Mouse (Mus musculus): ENCODE measurements at regions not wholly inside any gene's neighbourhood (a gene's known extent, or its start where the extent isn't known, plus 50 kb on each side); places are given as distances from the start of the nearest gene placed in this dataset.
A peak's percentile ranks its signal among the peaks of the same experiment; 100 is the strongest.

- no peak for DNase-seq
Measured at GRCm38 (mm10) chr6:98872334-98872733, 529.8 kb upstream of the Gm765 start.

- no peak for DNase-seq
Measured at GRCm38 (mm10) chr6:98869772-98870171, 527.2 kb upstream of the Gm765 start.

- DNase-seq = no peak
Measured at GRCm38 (mm10) chr6:98864306-98864705, 521.8 kb upstream of the Gm765 start.

GRCm38 (mm10) chr6:98855958-98856357 is 513.4 kb upstream of the Gm765 start:
- no peak for DNase-seq

- no peak for DNase-seq
Measured at GRCm38 (mm10) chr6:98850906-98851305, 508.4 kb upstream of the Gm765 start.

GRCm38 (mm10) chr6:98848835-98849234 is 506.3 kb upstream of the Gm765 start:
- DNase-seq = no peak

- no peak for DNase-seq
Measured at GRCm38 (mm10) chr6:98846001-98846695, 503.6 kb upstream of the Gm765 start.

- DNase-seq = peak in 1 of 2 experiments; percentile 2
Measured at GRCm38 (mm10) chr6:98843598-98843997, 501.0 kb upstream of the Gm765 start.

- DNase-seq = no peak
Measured at GRCm38 (mm10) chr6:98842924-98843323, 500.4 kb upstream of the Gm765 start.

GRCm38 (mm10) chr6:98833922-98834321 is 491.4 kb upstream of the Gm765 start:
- DNase-seq = no peak

GRCm38 (mm10) chr6:98830191-98830590 is 487.6 kb upstream of the Gm765 start:
- DNase-seq = no peak

GRCm38 (mm10) chr6:98808046-98808445 is 465.5 kb upstream of the Gm765 start:
- no peak for DNase-seq

GRCm38 (mm10) chr6:98803384-98803949 is 460.9 kb upstream of the Gm765 start:
- DNase-seq = no peak

GRCm38 (mm10) chr6:98801061-98801460 is 458.5 kb upstream of the Gm765 start:
- no peak for DNase-seq

- no peak for DNase-seq
Measured at GRCm38 (mm10) chr6:98800040-98800439, 457.5 kb upstream of the Gm765 start.

GRCm38 (mm10) chr6:98797778-98798177 is 455.2 kb upstream of the Gm765 start:
- DNase-seq = no peak

- DNase-seq = no peak
Measured at GRCm38 (mm10) chr6:98797373-98797772, 454.8 kb upstream of the Gm765 start.

GRCm38 (mm10) chr6:98796666-98797065 is 454.1 kb upstream of the Gm765 start:
- no peak for DNase-seq

- no peak for DNase-seq
Measured at GRCm38 (mm10) chr6:98787422-98787821, 444.9 kb upstream of the Gm765 start.

GRCm38 (mm10) chr6:98782074-98782473 is 439.5 kb upstream of the Gm765 start:
- no peak for DNase-seq

GRCm38 (mm10) chr6:98775780-98776179 is 433.2 kb upstream of the Gm765 start:
- DNase-seq = no peak

GRCm38 (mm10) chr6:98769999-98770398 is 427.4 kb upstream of the Gm765 start:
- DNase-seq = no peak

GRCm38 (mm10) chr6:98769322-98769721 is 426.8 kb upstream of the Gm765 start:
- no peak for DNase-seq

GRCm38 (mm10) chr6:98767858-98768336 is 425.3 kb upstream of the Gm765 start:
- DNase-seq = no peak

GRCm38 (mm10) chr6:98754487-98754886 is 411.9 kb upstream of the Gm765 start:
- no peak for DNase-seq

Data from cerebellum, adult 18-20 months (tissue).